Mouse (Mus musculus) C2C12 (cell line): ENCODE data around the gene Orm1.

Experiments
- CEBPB ChIP-seq: IDR thresholded peaks from one replicate; pipeline ENCODE4 v1.6.1; 2011; ENCODE audit warnings: low read depth, mild to moderate bottlenecking, control low read depth, moderate library complexity
- CTCF ChIP-seq: IDR thresholded peaks from one replicate; pipeline ENCODE4 v1.5.1; 2011; ENCODE audit not compliant: control insufficient read depth, insufficient read depth, insufficient read length
- MAX ChIP-seq: IDR thresholded peaks from one replicate; pipeline ENCODE4 v1.6.1; 2011; ENCODE audit warnings: mild to moderate bottlenecking, control low read depth

DNA sequence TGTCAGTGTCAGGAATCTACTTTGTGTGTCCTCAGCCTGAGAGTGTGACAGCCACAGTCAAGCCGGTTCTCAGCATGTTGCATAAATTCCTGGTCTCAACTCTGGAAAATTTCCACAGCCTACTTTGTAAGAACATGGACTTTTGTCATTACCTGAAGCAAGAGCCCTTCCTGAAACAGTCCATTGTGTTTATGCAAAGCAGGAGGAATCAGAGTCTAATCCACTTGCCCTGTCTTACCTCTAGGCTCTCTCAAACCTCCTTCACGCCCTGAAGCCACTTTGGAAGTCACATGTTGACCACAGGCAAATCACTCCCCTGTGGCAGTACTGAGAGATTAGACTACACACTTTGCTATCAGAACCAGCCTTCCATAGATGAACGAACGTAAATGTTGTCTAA is 1.9 kb upstream of the Orm1 start:
- no peak for TF ChIP-seq CTCF
- TF ChIP-seq MAX: no peak
- TF ChIP-seq CEBPB: no peak
